ENCODE assay signal across 24 mouse cellular contexts in the genomic region with DNA sequence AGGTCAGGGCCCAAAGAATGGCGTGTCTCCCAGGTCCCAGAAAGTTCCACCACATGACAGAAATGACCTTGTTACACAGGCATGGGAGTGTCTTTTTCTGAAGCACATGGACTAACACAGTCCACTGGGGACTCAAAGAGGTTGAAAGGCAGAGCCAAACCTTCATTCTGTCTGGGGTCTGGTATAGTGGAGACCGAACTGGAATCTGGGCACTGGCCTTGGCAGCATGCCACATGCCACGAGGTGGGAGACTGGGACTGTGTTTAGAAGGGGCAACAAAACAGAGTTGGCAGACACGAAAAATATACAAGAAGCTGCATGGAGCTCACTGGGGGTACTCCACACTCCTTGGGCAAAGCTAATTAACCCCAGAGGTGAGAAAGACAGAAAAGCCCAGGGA.
DNase-seq lines count a peak whose midpoint lies in the region; ATAC-seq lines count a peak whose summit lies in the region.
"Had no signal": no experiment of that assay in that cellular context is flagged by ENCODE, and none has a peak within 500 bp of the region (broad histone marks: within the 10 kb centered on the region; RNA-seq: fewer than 3 reads in every experiment).

No protein-coding gene starts in this region.

- H3K9ac ChIP-seq in forebrain, embryonic 14.5 days (ENCODE audit: low read length): no peak overlapping the region
- H3K9ac ChIP-seq in forebrain, embryonic 15.5 days (replicated peaks): no peak overlapping the region
- no peak overlapping the region for H3K9ac ChIP-seq in hindbrain, embryonic 16.5 days (ENCODE audit: low read depth, low read length)
- H3K9ac ChIP-seq: embryonic facial prominence, embryonic 15.5 days; heart, embryonic 13.5 days; limb, embryonic 13.5 days; lung, embryonic 15.5 days had no signal

- no peaks in the 10 kb centered on the region for H3K4me1 ChIP-seq in forebrain, embryonic 14.5 days (ENCODE audit: control insufficient read depth, insufficient read depth, low read length)
- 0 out of 2 replicates have a peak, but pooled peaks cover 3% of the 10 kb centered on the region for H3K4me1 ChIP-seq in forebrain, embryonic 15.5 days
- H3K4me1 ChIP-seq in hindbrain, embryonic 16.5 days (ENCODE audit: control insufficient read depth, insufficient read depth, low read depth, low read length): no peaks in the 10 kb centered on the region
- H3K4me1 ChIP-seq in hindbrain, embryonic 10.5 days (replicated peaks): peaks cover 15% of the 10 kb centered on the region
- H3K4me1 ChIP-seq: heart, embryonic 13.5 days; lung, embryonic 15.5 days had no signal

- no peaks in the 10 kb centered on the region for H3K9me3 ChIP-seq in forebrain, embryonic 14.5 days (replicated peaks; ENCODE audit: control insufficient read depth, low read length)
- H3K9me3 ChIP-seq in forebrain, embryonic 15.5 days: no peaks in the 10 kb centered on the region
- H3K9me3 ChIP-seq in hindbrain, embryonic 16.5 days (ENCODE audit: control insufficient read depth, low read length): no peaks in the 10 kb centered on the region
- H3K9me3 ChIP-seq in hindbrain, embryonic 10.5 days: no peaks in the 10 kb centered on the region
- H3K9me3 ChIP-seq: embryonic facial prominence, embryonic 15.5 days; heart, embryonic 13.5 days; limb, embryonic 13.5 days; lung, embryonic 15.5 days; midbrain, embryonic 10.5 days had no signal

- ATAC-seq in forebrain, embryonic 14.5 days: no peak
- no peak; the same call in 1 of the 2 replicates for ATAC-seq in forebrain, embryonic 15.5 days (replicated peaks)
- peak; percentile 27; the same call in 1 of the 2 replicates for ATAC-seq in hindbrain, embryonic 16.5 days
- ATAC-seq: inflammation-experienced regulatory T-cells, adult 6 months had no signal

- no peaks in the 10 kb centered on the region for H3K27me3 ChIP-seq in forebrain, embryonic 14.5 days (replicated peaks; ENCODE audit: control insufficient read depth, insufficient read depth, low read length)
- no peaks in the 10 kb centered on the region for H3K27me3 ChIP-seq in forebrain, embryonic 15.5 days
- H3K27me3 ChIP-seq in hindbrain, embryonic 16.5 days (replicated peaks; ENCODE audit: control insufficient read depth, insufficient read depth, low read length): no peaks in the 10 kb centered on the region
- peaks cover 4% of the 10 kb centered on the region; the same call in 1 of the 2 replicates for H3K27me3 ChIP-seq in hindbrain, embryonic 10.5 days (ENCODE audit: insufficient read depth, poor library complexity, severe bottlenecking)
- H3K27me3 ChIP-seq: embryonic facial prominence, embryonic 15.5 days; heart, embryonic 13.5 days; lung, embryonic 15.5 days had no signal

- no peak overlapping the region for H3K4me3 ChIP-seq in forebrain, embryonic 14.5 days (ENCODE audit: low read depth, low read length)
- H3K4me3 ChIP-seq in forebrain, embryonic 15.5 days: no peak overlapping the region
- H3K4me3 ChIP-seq in hindbrain, embryonic 16.5 days (ENCODE audit: low read length): no peak overlapping the region
- no peak overlapping the region for H3K4me3 ChIP-seq in hindbrain, embryonic 10.5 days
- H3K4me3 ChIP-seq: embryonic facial prominence, embryonic 15.5 days; gastrocnemius, adult 2 months; heart, adult 2 months; heart, embryonic 13.5 days; limb, embryonic 13.5 days; lung, embryonic 15.5 days; midbrain, embryonic 10.5 days had no signal

- no peaks in the 10 kb centered on the region for H3K36me3 ChIP-seq in forebrain, embryonic 14.5 days (ENCODE audit: control insufficient read depth, insufficient read depth, low read length)
- no peaks in the 10 kb centered on the region for H3K36me3 ChIP-seq in forebrain, embryonic 15.5 days
- no peaks in the 10 kb centered on the region for H3K36me3 ChIP-seq in hindbrain, embryonic 16.5 days (ENCODE audit: control insufficient read depth, insufficient read depth, low read length)
- H3K36me3 ChIP-seq in hindbrain, embryonic 10.5 days: no peaks in the 10 kb centered on the region
- H3K36me3 ChIP-seq: embryonic facial prominence, embryonic 15.5 days; heart, embryonic 13.5 days; limb, embryonic 13.5 days; lung, embryonic 15.5 days; midbrain, embryonic 10.5 days had no signal

- DNase-seq in forebrain, embryonic 14.5 days (ENCODE audit: low spot score): peak; percentile 20
- DNase-seq in hindbrain, embryonic 10.5 days (ENCODE audit: low spot score): no peak
- peak; percentile 34 for DNase-seq in testis, postnatal 10 days (ENCODE audit: low spot score)
- DNase-seq in testis, postnatal 14 days (ENCODE audit: low spot score): no peak
- DNase-seq: adrenal gland, postnatal 25 days; B cell, adult 2 months; cerebellum, adult 18-20 months; embryo, embryonic 11 days; gastrocnemius, adult 2 months; gastrocnemius, postnatal 36 days; heart, adult 2 months; heart, postnatal 10 days; kidney, adult 11 months; kidney, postnatal 14 days; layer of hippocampus, adult 9-11 months had no signal

- no peak overlapping the region for H3K4me2 ChIP-seq in forebrain, embryonic 14.5 days (ENCODE audit: low read length)
- H3K4me2 ChIP-seq in forebrain, embryonic 15.5 days (replicated peaks): no peak overlapping the region
- H3K4me2 ChIP-seq in hindbrain, embryonic 16.5 days (ENCODE audit: low read length): no peak overlapping the region
- H3K4me2 ChIP-seq: embryonic facial prominence, embryonic 15.5 days; heart, embryonic 13.5 days; limb, embryonic 13.5 days; liver, embryonic 11.5 days; lung, embryonic 15.5 days had no signal

- no peak overlapping the region for H3K27ac ChIP-seq in forebrain, embryonic 14.5 days (ENCODE audit: low read depth, low read length)
- no peak overlapping the region for H3K27ac ChIP-seq in forebrain, embryonic 15.5 days (replicated peaks)
- H3K27ac ChIP-seq in hindbrain, embryonic 16.5 days (ENCODE audit: low read depth, low read length): no peak overlapping the region
- H3K27ac ChIP-seq in hindbrain, embryonic 10.5 days: no peak overlapping the region
- H3K27ac ChIP-seq: embryonic facial prominence, embryonic 15.5 days; gastrocnemius, adult 2 months; heart, adult 2 months; heart, embryonic 13.5 days; limb, embryonic 13.5 days; lung, embryonic 15.5 days; midbrain, embryonic 10.5 days had no signal

- 27% methylated on average over 4 of the region's 4 CpGs for WGBS in forebrain, embryonic 14.5 days
- 34% methylated on average over 4 of the region's 4 CpGs for WGBS in forebrain, embryonic 15.5 days
- WGBS in hindbrain, embryonic 16.5 days: 45% methylated on average over 4 of the region's 4 CpGs
- 85% methylated on average over 4 of the region's 4 CpGs for WGBS in hindbrain, embryonic 10.5 days

Comparison
In these comparisons a context has a peak if more than half of its experiments do, and no peak if none do; other contexts are left out.
1. DNase-seq: peak in forebrain, embryonic 14.5 days (single experiment) and testis, postnatal 10 days (single experiment); none in hindbrain, embryonic 10.5 days (single experiment) and testis, postnatal 14 days (single experiment).